Mouse (Mus musculus) lung, adult 2 months (tissue): ENCODE measurements around the gene Tap1.

Source experiments
- CTCF ChIP-seq: fragments of 200-500 bp; IDR thresholded peaks from 2 replicates; pipeline ENCODE4 v1.5.1; 2011; ENCODE audit warnings: mild to moderate bottlenecking, low read length, control low read depth; ENCODE audit not compliant: insufficient read depth
- POLR2A ChIP-seq: fragments of 200-500 bp; IDR thresholded peaks from 2 replicates; pipeline ENCODE4 v1.6.1; 2011; ENCODE audit warnings: low read depth, mild to moderate bottlenecking, control low read depth, low read length, borderline replicate concordance; ENCODE audit errors: extremely low read depth

DNA sequence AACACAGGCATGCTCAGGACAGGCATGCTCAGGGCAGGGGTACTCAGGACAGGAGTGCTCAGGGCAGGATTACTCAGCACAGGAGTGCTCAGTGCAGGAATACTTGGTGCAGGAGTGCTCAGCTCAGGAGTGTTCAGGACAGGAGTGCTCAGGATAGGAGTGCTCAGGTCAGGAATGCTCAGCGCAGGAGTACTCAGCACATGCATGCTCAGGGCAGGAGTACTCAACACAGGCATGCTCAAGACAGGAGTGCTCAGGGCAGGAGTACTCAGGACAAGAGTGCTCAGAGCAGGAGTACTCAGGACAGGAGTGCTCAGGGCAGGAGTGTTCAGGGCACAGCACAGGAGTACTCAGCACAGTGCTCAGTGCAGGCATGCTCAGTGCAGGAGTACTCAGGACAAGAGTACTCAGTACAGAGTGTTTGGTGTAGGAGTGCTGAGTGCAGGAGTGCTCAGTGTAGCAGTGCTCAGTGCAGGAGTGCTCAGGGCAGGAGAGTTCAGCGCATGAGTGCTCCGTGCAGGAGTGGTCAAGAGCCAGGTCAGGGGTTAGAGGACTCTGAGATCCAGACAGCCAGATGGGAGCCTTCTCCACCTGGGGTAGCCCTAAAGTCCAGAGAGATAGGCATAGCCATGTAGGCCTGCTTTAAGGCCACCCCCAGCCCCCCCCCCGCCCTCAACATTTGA lies 15.5 kb downstream of the Tap1 start:
- TF ChIP-seq CTCF (no peak), POLR2A (no peak)
